Mouse (Mus musculus) midbrain, postnatal 0 days (tissue): ENCODE measurements around the gene Def8. TPM values are rescaled to one million over a fixed set of nuclear protein-coding genes. Genes with fewer than 3 reads are reported as not detected.
A peak's percentile ranks its signal among the peaks of the same experiment; 100 is the strongest.

Source experiments
- ATAC-seq: fragments of 200-750 bp; cut with Nextera tagmentation; 2 replicates; pipeline ENCODE4 v1.8.0; 2017; ENCODE audit warnings: moderate number of reproducible peaks, mild to moderate bottlenecking, moderate TSS enrichment, moderate library complexity; ENCODE audit not compliant: low FRiP score
- DNase-seq: peaks from one replicate; pipeline ENCODE4 v3.0.0-alpha.2; 2015; ENCODE audit warnings: low spot score
- H3K27ac ChIP-seq: fragments of 300-500 bp; sonication (generic); 2 replicates; pipeline ENCODE4 v1.5.1; 2014; ENCODE audit warnings: low read depth, mild to moderate bottlenecking, low read length, mixed read lengths
- H3K27me3 ChIP-seq: fragments of 300-500 bp; sonication (generic); 2 replicates; pipeline ENCODE4 v1.6.1; 2014; ENCODE audit warnings: low read length, control low read depth, mixed read lengths; ENCODE audit not compliant: insufficient read depth
- H3K36me3 ChIP-seq: fragments of 300-500 bp; sonication (generic); 2 replicates; pipeline ENCODE4 v1.6.1; 2014; ENCODE audit warnings: low read length, control low read depth, mixed read lengths; ENCODE audit not compliant: insufficient read depth
- H3K4me1 ChIP-seq: fragments of 300-500 bp; sonication (generic); 2 replicates; pipeline ENCODE4 v1.6.1; 2014; ENCODE audit warnings: mild to moderate bottlenecking, control low read depth, antibody characterized with exemption, low read length, mixed read lengths; ENCODE audit not compliant: insufficient read depth
- H3K4me2 ChIP-seq: fragments of 300-500 bp; sonication (generic); 2 replicates; pipeline ENCODE4 v1.6.1; 2014; ENCODE audit warnings: low read depth, mild to moderate bottlenecking, low read length, mixed read lengths; ENCODE audit not compliant: poor library complexity, severe bottlenecking
- H3K4me3 ChIP-seq: fragments of 300-500 bp; sonication (generic); 2 replicates; pipeline ENCODE4 v1.5.1; 2014; ENCODE audit warnings: low read depth, mild to moderate bottlenecking, low read length, moderate library complexity
- H3K9ac ChIP-seq: fragments of 300-500 bp; sonication (generic); replicated peaks from 2 replicates; pipeline ENCODE4 v1.6.1; 2014; ENCODE audit warnings: mild to moderate bottlenecking, low read length, moderate library complexity, mixed read lengths; ENCODE audit not compliant: poor library complexity, severe bottlenecking
- H3K9me3 ChIP-seq: fragments of 300-500 bp; sonication (generic); 2 replicates; pipeline ENCODE4 v1.6.1; 2016; ENCODE audit warnings: low read length, control low read depth
- CTCF ChIP-seq: IDR thresholded peaks from 2 replicates; pipeline ENCODE4 v1.5.1; 2016; ENCODE audit warnings: antibody characterized with exemption, mild to moderate bottlenecking
- WGBS: fragments of 180-500 bp; shearing (Covaris S2); extraction: QIAGEN DNeasy Blood & Tissue Kit; methylation state at CpG from one replicate; pipeline ENCODE4 v1.1.7; 2014; 5-methylcytosine and 5-hydroxymethylcytosine counted together
- polyA plus RNA-seq: library from polyadenylated mRNA; unstranded; fragments of >200 nt; fragmentation: Nextera tagmentation; extraction: Ambion mirVana; gene quantifications from 2 replicates; pipeline ENCODE4 v1.2.1, GENCODE M21; 2015
- total RNA-seq: library from RNA; depleted of rRNA; stranded (reverse); fragments of >200 nt; gene quantifications from 2 replicates; pipeline ENCODE4 v1.2.3, GENCODE M21; 2014

Gene Def8
- total and polyA plus RNA-seq, 2 experiments from 2014 or later = 36.4 to 47.6 TPM

GRCm38 (mm10) chr8:123441788-123442187, 18.5 kb downstream of the Def8 start:
- Histone ChIP-seq H3K27me3 (no peaks in the 10 kb centered on the region), H3K4me3 (no peak overlapping the region), H3K9ac (no peak overlapping the region), H3K9me3 (no peaks in the 10 kb centered on the region), H3K36me3 (no peaks in the 10 kb centered on the region), H3K4me1 (peaks cover 2% of the 10 kb centered on the region; the same call in 1 of the 2 replicates), H3K4me2 (no peak overlapping the region), H3K27ac (no peak overlapping the region)
- 94% methylated on average over 2 of the region's 2 CpGs for WGBS
- no peak for DNase-seq
- no peak for TF ChIP-seq CTCF
- no peak for ATAC-seq

- no peaks in the 10 kb centered on the region for H3K9me3 ChIP-seq
- no peaks in the 10 kb centered on the region for H3K27me3 ChIP-seq
- ATAC-seq (peak; percentile 28; the same call in 1 of the 2 replicates), DNase-seq (no peak)
- H3K4me1 ChIP-seq = peaks cover 2% of the 10 kb centered on the region; the same call in 1 of the 2 replicates
- peak overlapping the region; percentile 70; the same call in 1 of the 2 replicates for H3K4me3 ChIP-seq
- H3K36me3 ChIP-seq = no peaks in the 10 kb centered on the region
- H3K27ac ChIP-seq = no peak overlapping the region
- H3K4me2 ChIP-seq = peak overlapping the region; percentile 67
- H3K9ac ChIP-seq = no peak overlapping the region
- no peak for TF ChIP-seq CTCF
- WGBS = 83% methylated on average over 5 of the region's 5 CpGs
These were observed 19.0 kb downstream of the Def8 start for GRCm38 (mm10) chr8:123442351-123442750.

- peak overlapping the region; percentile 70 for H3K4me3 ChIP-seq
- peak overlapping the region; percentile 81 for H3K9ac ChIP-seq
- H3K9me3 ChIP-seq = no peaks in the 10 kb centered on the region
- under 1% methylated on average over 40 of the region's 41 CpGs for WGBS
- peak; percentile 73 for TF ChIP-seq CTCF
- peak; percentile 94 for DNase-seq
- peak; percentile 93 for ATAC-seq
- H3K4me2 ChIP-seq = peak overlapping the region; percentile 67
- peaks cover 2% of the 10 kb centered on the region; the same call in 1 of the 2 replicates for H3K4me1 ChIP-seq
- H3K27ac ChIP-seq = peak overlapping the region; percentile 90
- H3K36me3 ChIP-seq = no peaks in the 10 kb centered on the region
- no peaks in the 10 kb centered on the region for H3K27me3 ChIP-seq
These were observed 19.7 kb downstream of the Def8 start for GRCm38 (mm10) chr8:123442871-123443575.

GRCm38 (mm10) chr8:123443576-123443921, 20.2 kb downstream of the Def8 start:
- no peak for DNase-seq
- 0 out of 2 replicates have a peak, but pooled peaks have one; percentile 19 for ATAC-seq
- H3K9ac ChIP-seq = peak overlapping the region; percentile 81
- peak overlapping the region; percentile 67 for H3K4me2 ChIP-seq
- H3K36me3 ChIP-seq = no peaks in the 10 kb centered on the region
- H3K27me3 ChIP-seq = no peaks in the 10 kb centered on the region
- H3K4me1 ChIP-seq = peaks cover 2% of the 10 kb centered on the region; the same call in 1 of the 2 replicates
- peak; percentile 20; the same call in 1 of the 2 replicates for TF ChIP-seq CTCF
- no peaks in the 10 kb centered on the region for H3K9me3 ChIP-seq
- 14% methylated on average over 4 of the region's 4 CpGs for WGBS
- H3K4me3 ChIP-seq = peak overlapping the region; percentile 70
- peak overlapping the region; percentile 90 for H3K27ac ChIP-seq

- TF ChIP-seq CTCF = no peak
These were observed 20.8 kb downstream of the Def8 start for GRCm38 (mm10) chr8:123444131-123444530.

DNA sequence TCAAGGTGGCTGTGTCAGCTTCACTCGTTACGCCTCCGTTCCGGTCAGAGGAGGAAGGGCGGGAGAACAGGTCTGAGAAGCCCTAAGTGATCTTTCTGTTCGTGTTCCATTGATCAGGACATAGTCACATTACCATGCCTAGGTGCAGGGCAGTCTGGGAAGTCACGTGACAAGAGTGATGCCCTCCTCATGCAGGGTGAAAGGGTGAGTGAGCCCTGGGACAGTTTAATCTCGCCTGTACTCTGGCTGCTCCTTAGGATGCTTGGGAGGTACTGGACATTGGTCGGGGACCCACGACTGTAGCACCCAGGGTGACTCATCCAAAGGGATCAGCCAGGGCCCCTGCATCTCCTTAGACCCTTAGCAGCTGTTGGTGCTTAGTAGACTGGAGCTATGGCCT, 22.7 kb downstream of the Def8 start:
- no peak for TF ChIP-seq CTCF
- H3K9me3 ChIP-seq = no peaks in the 10 kb centered on the region
- no peak for DNase-seq
- no peak overlapping the region for H3K4me2 ChIP-seq
- peaks cover 10% of the 10 kb centered on the region; the same call in 1 of the 2 replicates for H3K36me3 ChIP-seq
- no peak for ATAC-seq
- H3K27ac ChIP-seq = no peak overlapping the region
- H3K9ac ChIP-seq = no peak overlapping the region
- H3K4me3 ChIP-seq = no peak overlapping the region
- 91% methylated on average over 10 of the region's 10 CpGs for WGBS
- H3K27me3 ChIP-seq = no peaks in the 10 kb centered on the region
- H3K4me1 ChIP-seq = peaks cover 2% of the 10 kb centered on the region; the same call in 1 of the 2 replicates

More at GRCm38 (mm10) chr8:123444131-123444530, 20.8 kb downstream of the Def8 start:
- no peak overlapping the region for H3K9ac ChIP-seq
- peaks cover 2% of the 10 kb centered on the region; the same call in 1 of the 2 replicates for H3K4me1 ChIP-seq
- no peaks in the 10 kb centered on the region for H3K9me3 ChIP-seq
- ATAC-seq (no peak), DNase-seq (no peak)
- H3K4me2 ChIP-seq = peak overlapping the region; percentile 67
- 0 out of 2 replicates have a peak overlapping the region, but pooled peaks have one; percentile 90 for H3K27ac ChIP-seq
- no peaks in the 10 kb centered on the region for H3K27me3 ChIP-seq
- H3K36me3 ChIP-seq = peaks cover 3% of the 10 kb centered on the region; the same call in 1 of the 2 replicates
- 88% methylated on average over 6 of the region's 6 CpGs for WGBS
- peak overlapping the region; percentile 70 for H3K4me3 ChIP-seq
